Mouse (Mus musculus): ENCODE measurements around the gene Gm10750. TPM values are rescaled to one million over a fixed set of nuclear protein-coding genes. Genes with fewer than 3 reads are reported as not detected.

Gene Gm10750
- not detected in 2 replicates for polyA plus RNA-seq (2012; ENCODE audit: low replicate concordance)

GRCm38 (mm10) chr2:149017137-149017536 is at the start of gene Gm10750:
Gm10750 (minus strand) TSS chr2:149017237.

GRCm38 (mm10) chr2:149003151-149003550 is 13.9 kb downstream of the Gm10750 start, which contains the start of gene Gm1330:
Gm1330 (minus strand) TSS chr2:149003251.

Other genes with a start within 250 kb of the Gm10750 start
- not detected in 2 replicates for gene Cst11, start 245.7 kb downstream of the Gm10750 start, polyA plus RNA-seq (2012; ENCODE audit: low replicate concordance)
- gene 8030411F24Rik, start 235.2 kb downstream of the Gm10750 start, polyA plus RNA-seq (2012; ENCODE audit: low replicate concordance) = not detected in 2 replicates
- not detected in 2 replicates for gene Cst12, start 227.9 kb downstream of the Gm10750 start, polyA plus RNA-seq (2012; ENCODE audit: low replicate concordance)
- gene Cst8, start 218.5 kb downstream of the Gm10750 start, polyA plus RNA-seq (2012; ENCODE audit: low replicate concordance) = not detected in 2 replicates
- not detected in 2 replicates for gene Cst13, start 197.2 kb downstream of the Gm10750 start, polyA plus RNA-seq (2012; ENCODE audit: low replicate concordance)
- gene Cst9, start 182.1 kb downstream of the Gm10750 start, polyA plus RNA-seq (2012; ENCODE audit: low replicate concordance) = not detected in 2 replicates
- not detected in 2 replicates for gene 9230104L09Rik, start 152.2 kb downstream of the Gm10750 start, polyA plus RNA-seq (2012; ENCODE audit: low replicate concordance)
- 1,287 and 1,290 TPM in 2 replicates for gene Cst3, start 141.5 kb downstream of the Gm10750 start, polyA plus RNA-seq (2012; ENCODE audit: low replicate concordance)
- gene Gm1330, start 14.0 kb downstream of the Gm10750 start, polyA plus RNA-seq (2012; ENCODE audit: low replicate concordance) = not detected in 2 replicates